Mouse (Mus musculus): ENCODE data around the gene Lactb. TPM values are rescaled to one million over a fixed set of nuclear protein-coding genes. Genes with fewer than 3 reads are reported as not detected.
A peak's percentile ranks its signal among the peaks of the same experiment; 100 is the strongest.

Gene Lactb
- total RNA-seq (2021): 10 to 100 TPM; 20.9 to 21.6 TPM

- DNase-seq: peak; percentile 96
Measured at GRCm38 (mm10) chr9:66975239-66975645, at the start of gene Lactb. Gene Lactb, minus strand, starts transcription at chr9:66975484.

- no peak for DNase-seq
Measured at GRCm38 (mm10) chr9:67023371-67023770, 48.1 kb upstream of the Lactb start.

DNA sequence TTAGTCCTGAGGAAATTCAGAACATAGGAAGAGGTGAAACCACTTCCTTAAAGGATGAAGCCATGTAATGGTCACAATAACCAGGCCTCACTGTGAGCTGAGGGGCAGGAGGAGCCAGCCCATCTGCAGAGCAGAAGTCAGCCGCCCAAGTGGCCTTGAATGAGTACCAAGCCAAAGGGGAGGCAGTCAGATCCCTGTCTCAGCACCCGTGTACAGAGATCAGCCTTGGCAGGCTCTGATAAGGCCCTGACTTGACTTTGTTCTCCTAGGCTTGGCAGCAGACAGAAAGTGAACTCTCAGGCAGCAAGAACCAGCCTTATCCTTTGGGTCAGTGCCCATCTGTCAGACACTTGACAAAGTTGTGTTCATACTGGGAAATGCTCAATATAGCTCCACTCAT lies 44.8 kb upstream of the Lactb start:
- DNase-seq: no peak

- DNase-seq: no peak
Measured at GRCm38 (mm10) chr9:67013501-67013900, 38.2 kb upstream of the Lactb start.

DNA sequence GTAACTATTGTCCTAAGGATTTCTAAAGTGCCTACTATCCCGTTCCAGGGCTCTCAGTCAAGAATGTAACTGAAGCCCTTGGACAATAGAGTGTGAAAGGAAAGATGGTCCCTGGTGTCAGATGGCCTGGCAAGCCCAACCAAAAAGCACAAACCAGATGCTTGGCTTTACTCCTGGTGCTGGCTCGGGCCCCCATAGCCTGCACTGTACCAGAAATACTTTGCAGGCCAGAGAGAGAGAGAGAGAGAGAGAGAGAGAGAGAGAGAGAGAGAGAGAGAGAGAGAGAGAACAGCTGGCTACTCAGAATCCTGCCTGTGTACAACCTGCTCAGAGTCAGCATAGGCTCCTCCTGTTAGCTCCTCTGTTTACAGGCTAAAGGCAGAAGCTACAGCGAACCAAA lies 37.2 kb upstream of the Lactb start:
- DNase-seq: peak; percentile 82

GRCm38 (mm10) chr9:67011483-67011882 lies 36.2 kb upstream of the Lactb start:
- no peak for DNase-seq

DNA sequence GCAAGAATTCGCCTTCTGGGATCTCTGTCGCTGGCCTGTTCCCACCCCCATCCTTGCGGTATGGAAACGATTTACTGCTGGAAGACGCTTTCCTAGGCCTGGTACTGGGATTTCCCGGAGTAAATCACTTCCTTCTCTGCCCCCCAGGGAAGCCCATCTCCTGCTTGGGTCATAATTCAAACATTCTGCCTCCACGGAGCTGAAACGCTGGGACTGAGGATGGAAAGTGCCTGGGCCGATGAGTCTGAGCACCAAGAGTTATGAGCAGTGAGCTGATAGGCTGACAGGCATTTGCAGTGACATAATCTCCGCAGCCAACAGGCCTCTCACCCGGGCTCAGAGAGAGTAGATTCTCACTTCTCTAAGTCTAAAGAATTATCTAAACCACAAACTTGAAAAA lies 33.5 kb upstream of the Lactb start:
- no peak for DNase-seq

GRCm38 (mm10) chr9:67006376-67006775 lies 31.1 kb upstream of the Lactb start:
- no peak for DNase-seq

- no peak for DNase-seq
Measured at GRCm38 (mm10) chr9:67005161-67005742, 30.0 kb upstream of the Lactb start.

- no peak for DNase-seq
Measured at GRCm38 (mm10) chr9:67003656-67004055, 28.4 kb upstream of the Lactb start.

GRCm38 (mm10) chr9:67003156-67003555 lies 27.9 kb upstream of the Lactb start:
- no peak for DNase-seq

- no peak for DNase-seq
Measured at GRCm38 (mm10) chr9:67001506-67001905, 26.2 kb upstream of the Lactb start.

GRCm38 (mm10) chr9:67001050-67001449 lies 25.8 kb upstream of the Lactb start:
- peak; percentile 88 for DNase-seq

DNA sequence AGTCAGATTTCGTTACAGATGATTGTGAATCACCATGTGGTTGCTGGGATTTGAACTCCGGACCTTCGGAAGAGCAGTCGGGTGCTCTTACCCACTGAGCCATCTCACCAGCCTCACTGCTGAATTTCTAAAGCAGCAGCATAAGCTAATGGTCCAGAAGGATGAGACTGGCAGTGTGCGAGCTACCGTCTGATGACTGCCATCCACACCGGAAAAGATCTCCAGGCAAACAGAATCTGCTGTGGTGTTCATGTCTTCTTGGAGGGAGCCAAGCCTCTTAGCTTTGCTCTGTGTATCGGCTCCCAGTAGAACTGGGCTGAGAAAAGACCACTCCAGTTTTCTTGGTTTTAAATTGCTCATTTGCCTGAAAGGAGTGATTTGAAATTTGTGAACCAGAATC lies 24.4 kb upstream of the Lactb start:
- DNase-seq: no peak

DNA sequence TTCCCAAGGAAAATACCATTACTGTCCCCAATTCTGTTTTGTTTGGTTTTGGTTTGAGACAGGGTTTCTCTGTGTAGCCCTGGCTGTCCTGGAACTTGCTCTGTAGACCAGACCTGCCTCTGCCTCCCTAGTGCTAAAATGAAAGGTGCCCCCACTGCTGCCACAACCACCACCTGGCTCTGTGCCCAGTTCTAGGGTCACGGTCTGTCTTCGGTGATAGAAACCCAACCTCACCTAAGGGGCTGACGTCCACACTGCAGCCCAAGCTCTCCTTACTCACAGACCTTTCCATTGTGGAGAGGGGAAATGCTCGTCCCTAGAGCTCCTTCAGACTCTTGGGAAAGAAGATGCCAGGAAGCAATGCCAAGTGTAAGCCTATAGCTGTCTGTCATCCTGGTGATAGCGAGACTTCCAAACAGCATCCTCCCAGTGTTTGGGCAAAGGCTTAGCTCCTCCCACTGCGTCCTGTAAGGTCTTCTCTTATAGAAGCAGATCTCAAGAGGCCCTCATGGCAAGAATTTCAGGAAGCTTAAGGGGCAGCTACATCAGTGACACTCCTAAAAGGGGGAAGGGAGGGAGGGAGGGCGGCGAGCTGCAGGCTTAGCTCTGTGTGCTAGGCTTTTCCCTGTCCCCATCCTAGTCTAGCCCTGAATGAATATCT lies 16.6 kb upstream of the Lactb start:
- DNase-seq: no peak

GRCm38 (mm10) chr9:66991021-66991749 lies 15.9 kb upstream of the Lactb start:
- no peak for DNase-seq

GRCm38 (mm10) chr9:66990046-66990445 lies 14.8 kb upstream of the Lactb start:
- DNase-seq: no peak

GRCm38 (mm10) chr9:66989581-66989980 lies 14.3 kb upstream of the Lactb start:
- DNase-seq: no peak

DNA sequence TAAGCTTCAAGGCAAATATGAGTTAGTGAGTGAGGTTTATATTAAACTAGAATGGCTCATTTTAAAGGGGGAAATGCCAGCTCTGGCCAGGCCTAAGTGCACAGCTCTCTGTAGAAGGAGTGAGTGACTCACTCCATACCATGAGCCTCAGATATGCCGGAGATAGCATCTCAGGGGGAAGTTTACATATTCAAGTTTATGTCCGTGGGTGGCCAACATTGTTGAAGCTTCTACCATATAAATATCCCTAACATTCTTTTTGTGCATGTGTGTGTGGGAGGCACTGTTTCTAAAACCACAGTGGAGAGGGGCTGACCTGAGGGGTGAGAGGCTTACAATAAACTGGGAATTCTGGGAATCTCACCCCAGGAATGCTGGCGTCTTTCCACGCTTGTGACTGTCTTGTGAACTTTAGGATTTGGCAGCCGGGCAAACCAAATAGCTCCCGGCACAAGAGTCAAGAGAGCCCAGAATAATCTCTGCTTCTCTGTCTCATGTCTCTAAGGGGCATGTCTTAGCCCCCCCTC lies 13.7 kb upstream of the Lactb start:
- DNase-seq: peak; percentile 71

DNA sequence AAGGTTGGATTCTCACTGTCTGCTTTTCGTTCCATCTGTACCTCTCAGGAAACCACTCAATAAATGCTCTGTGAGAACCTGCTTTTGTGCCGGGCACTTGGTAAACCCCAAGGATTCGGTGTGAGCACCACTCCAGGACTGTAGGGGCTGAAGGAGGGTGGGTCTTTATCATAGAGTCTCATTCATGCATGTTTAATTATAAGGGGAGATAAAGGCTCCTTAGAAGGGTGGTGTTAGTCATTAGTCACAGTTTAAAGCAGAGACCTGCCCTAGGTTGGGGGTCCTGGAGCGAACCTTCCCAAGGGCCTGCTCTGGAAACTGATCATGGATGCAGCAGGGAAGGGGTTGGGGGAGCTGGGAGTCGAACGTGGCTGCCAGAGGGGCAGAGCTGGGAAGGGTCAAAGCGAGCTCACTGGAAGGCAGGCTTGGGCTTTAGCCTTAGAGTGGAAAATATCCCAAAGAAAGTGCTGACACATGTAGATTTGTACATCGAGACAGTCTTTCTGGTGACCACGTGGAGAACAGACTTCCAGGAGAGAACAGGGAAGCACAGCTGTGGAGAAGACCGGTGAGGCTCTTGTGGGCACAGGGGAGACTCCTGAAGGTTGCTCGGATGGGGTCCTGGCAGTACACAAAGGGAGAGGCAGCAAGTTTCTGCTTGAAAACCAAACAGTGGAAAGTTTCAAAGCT lies 13.1 kb upstream of the Lactb start:
- DNase-seq: no peak

DNA sequence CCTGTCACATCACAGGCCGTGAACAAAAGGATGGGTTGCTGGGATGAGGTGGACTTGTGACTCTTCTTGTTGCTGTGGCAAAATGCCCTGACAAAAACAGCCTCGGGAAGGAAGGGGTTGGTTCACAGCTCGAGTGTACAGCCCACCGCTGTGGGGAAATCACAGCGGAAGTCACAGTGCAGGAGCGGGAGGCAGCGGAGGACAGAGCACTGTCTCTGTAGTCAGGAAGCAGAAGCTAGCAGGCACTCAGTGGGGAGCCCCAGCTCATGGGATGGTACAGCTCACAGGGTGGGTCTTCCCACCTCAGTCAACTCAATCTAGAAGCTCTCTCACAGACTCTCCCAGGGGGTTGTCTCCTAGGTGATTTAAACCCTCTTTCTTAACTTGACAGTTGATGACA lies 10.1 kb upstream of the Lactb start:
- DNase-seq: no peak

DNA sequence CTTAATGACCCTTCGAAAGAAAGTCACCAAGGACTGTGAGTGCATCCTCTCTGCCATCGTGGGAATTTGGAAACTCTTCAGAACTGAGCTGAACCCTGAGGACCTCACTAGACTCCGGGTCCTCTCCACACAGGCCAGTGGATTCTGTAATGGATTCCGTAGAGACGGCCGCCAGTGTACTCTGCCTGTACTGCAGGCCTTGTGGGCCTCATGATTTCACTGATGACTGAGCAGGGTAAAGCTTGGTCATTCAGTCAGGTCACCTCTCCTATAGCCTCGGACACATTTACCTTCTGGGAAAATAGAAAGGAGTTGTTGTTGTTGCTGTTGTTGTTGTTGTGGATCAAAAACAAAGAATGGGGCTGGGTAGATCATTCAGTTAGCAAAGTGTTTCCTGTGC lies 6.8 kb upstream of the Lactb start:
- DNase-seq: no peak

- DNase-seq: peak; percentile 84
Measured at GRCm38 (mm10) chr9:66980458-66980857, 5.2 kb upstream of the Lactb start.

Measured in heart, postnatal 4 days (tissue).